Mouse (Mus musculus): ENCODE measurements around the gene Nanp. TPM values are rescaled to one million over a fixed set of nuclear protein-coding genes. Genes with fewer than 3 reads are reported as not detected.

Gene Nanp
- 25.9 TPM for polyA plus RNA-seq (2014; fragmentation: Illumina TruSeq; extraction: RNeasy Lipid Tissue Mini Kit (QIAGEN cat#74804); ENCODE audit: low read depth, low replicate concordance)

GRCm38 (mm10) chr2:151039232-151039695, at the start of gene Nanp, which contains the start of gene Ninl:
Nanp (minus strand) TSS chr2:151039398.
Ninl (minus strand) TSS chr2:151039382.

Other genes starting within 250 kb of the Nanp start
- 41.3 TPM for gene Abhd12, start 134.7 kb downstream of the Nanp start, polyA plus RNA-seq (2014; fragmentation: Illumina TruSeq; extraction: RNeasy Lipid Tissue Mini Kit (QIAGEN cat#74804); ENCODE audit: low read depth, low replicate concordance)
- 4.3 TPM for gene Gins1, start 134.0 kb downstream of the Nanp start, polyA plus RNA-seq (2014; fragmentation: Illumina TruSeq; extraction: RNeasy Lipid Tissue Mini Kit (QIAGEN cat#74804); ENCODE audit: low read depth, low replicate concordance)
- 0.19 TPM for gene Ninl, start within 50 bp of the Nanp start, polyA plus RNA-seq (2014; fragmentation: Illumina TruSeq; extraction: RNeasy Lipid Tissue Mini Kit (QIAGEN cat#74804); ENCODE audit: low read depth, low replicate concordance)
- gene Gm14151, start 53.0 kb upstream of the Nanp start, polyA plus RNA-seq (2014; fragmentation: Illumina TruSeq; extraction: RNeasy Lipid Tissue Mini Kit (QIAGEN cat#74804); ENCODE audit: low read depth, low replicate concordance): not detected
- not detected for gene Gm14147, start 58.8 kb upstream of the Nanp start, polyA plus RNA-seq (2014; fragmentation: Illumina TruSeq; extraction: RNeasy Lipid Tissue Mini Kit (QIAGEN cat#74804); ENCODE audit: low read depth, low replicate concordance)